Mouse (Mus musculus) granulocyte monocyte progenitor cell, adult 5-6 weeks (primary cell): ENCODE measurements around the gene Vamp1. TPM values are rescaled to one million over a fixed set of nuclear protein-coding genes. Genes with fewer than 3 reads are reported as not detected.
"Not testable (repeated sequence)": the region's sequence is repeated elsewhere in the genome, so short reads cannot be mapped to it uniquely, and the experiment has no call there.

Source experiments
- ATAC-seq: replicated peaks from 2 replicates; pipeline ENCODE4 v1.8.0; 2016; ENCODE audit warnings: mild to moderate bottlenecking, moderate TSS enrichment, inconsistent platforms; ENCODE audit not compliant: poor library complexity, severe bottlenecking
- total RNA-seq, 2 experiments: library from RNA; stranded (forward) in 1 of 2; stranded (reverse) in 1 of 2; fragments of 200-712, 200-1000 nt in 1 of 2; fragments of >200 nt in 1 of 2; fragmentation: Nextera tagmentation in 1 of 2; gene quantifications; 2 replicates each; pipeline ENCODE4 v1.2.3; 2014 to 2017

Gene Vamp1
- total RNA-seq, 2 experiments from 2014 or later, result 7.1 to 26.0 TPM

GRCm38 (mm10) chr6:125239547-125239946 is 24.2 kb downstream of the Vamp1 start:
- ATAC-seq, result no peak

- ATAC-seq, result peak; percentile 12; the same call in 1 of the 2 replicates
These were observed 25.3 kb downstream of the Vamp1 start for GRCm38 (mm10) chr6:125240617-125241016.

- ATAC-seq, result peak; percentile 25
These were observed 26.2 kb downstream of the Vamp1 start for GRCm38 (mm10) chr6:125241566-125241965.

- no peak for ATAC-seq
These were observed 29.2 kb downstream of the Vamp1 start for GRCm38 (mm10) chr6:125244551-125244950.

- peak; percentile 77 for ATAC-seq
These were observed 36.9 kb downstream of the Vamp1 start for GRCm38 (mm10) chr6:125252285-125252684.

- ATAC-seq, result no peak
These were observed 37.4 kb downstream of the Vamp1 start for GRCm38 (mm10) chr6:125252711-125253110.

GRCm38 (mm10) chr6:125253863-125254715 is 38.7 kb downstream of the Vamp1 start:
- peak; percentile 66 for ATAC-seq

GRCm38 (mm10) chr6:125255516-125256044 is 40.2 kb downstream of the Vamp1 start:
- ATAC-seq, result no peak

GRCm38 (mm10) chr6:125256222-125256966 is 41.0 kb downstream of the Vamp1 start:
- ATAC-seq, result no peak

GRCm38 (mm10) chr6:125260006-125260555 is 44.7 kb downstream of the Vamp1 start:
- ATAC-seq, result no peak

GRCm38 (mm10) chr6:125264219-125264618 is 48.9 kb downstream of the Vamp1 start:
- no peak for ATAC-seq

- peak; percentile 50 for ATAC-seq
These were observed 49.9 kb downstream of the Vamp1 start for GRCm38 (mm10) chr6:125265239-125265638.

GRCm38 (mm10) chr6:125266091-125266490 is 50.7 kb downstream of the Vamp1 start:
- no peak for ATAC-seq

GRCm38 (mm10) chr6:125266600-125266999 is 51.2 kb downstream of the Vamp1 start:
- ATAC-seq, result not testable (repeated sequence)

- no peak for ATAC-seq
These were observed 52.1 kb downstream of the Vamp1 start for GRCm38 (mm10) chr6:125267469-125267868.

GRCm38 (mm10) chr6:125268799-125269198 is 53.4 kb downstream of the Vamp1 start:
- no peak for ATAC-seq

- peak; percentile 96 for ATAC-seq
These were observed 56.3 kb downstream of the Vamp1 start for GRCm38 (mm10) chr6:125271455-125272227.

GRCm38 (mm10) chr6:125272228-125272785 is 57.0 kb downstream of the Vamp1 start:
- ATAC-seq, result peak; percentile 32

GRCm38 (mm10) chr6:125274841-125275563 is 59.7 kb downstream of the Vamp1 start:
- no peak for ATAC-seq
